Mouse (Mus musculus) forebrain, embryonic 14.5 days (tissue): Measurements from ENCODE around the gene Klrb1f. TPM values are rescaled to one million over a fixed set of nuclear protein-coding genes. Genes with fewer than 3 reads are reported as not detected.

Source experiments
- ATAC-seq: fragments of 200-750 bp; cut with Nextera tagmentation; 2 replicates; pipeline ENCODE4 v1.8.0; 2017; ENCODE audit warnings: mild to moderate bottlenecking, moderate library complexity
- DNase-seq: peaks from one replicate; pipeline ENCODE4 v3.0.0-alpha.2; 2015; ENCODE audit warnings: low spot score
- H3K27ac ChIP-seq: fragments of 300-500 bp; sonication (generic); 2 replicates; pipeline ENCODE4 v1.5.1; 2014; ENCODE audit warnings: low read depth, mild to moderate bottlenecking, control low read depth, low read length, moderate library complexity
- H3K27me3 ChIP-seq: fragments of 300-500 bp; sonication (generic); replicated peaks from 2 replicates; pipeline ENCODE4 v1.6.1; 2014; ENCODE audit warnings: low read length, control low read depth, mixed read lengths; ENCODE audit not compliant: control insufficient read depth, insufficient read depth
- H3K36me3 ChIP-seq: fragments of 300-500 bp; sonication (generic); 2 replicates; pipeline ENCODE4 v1.6.1; 2014; ENCODE audit warnings: low read length, control low read depth; ENCODE audit not compliant: control insufficient read depth, insufficient read depth
- H3K4me1 ChIP-seq: fragments of 300-500 bp; sonication (generic); 2 replicates; pipeline ENCODE4 v1.6.1; 2014; ENCODE audit warnings: antibody characterized with exemption, low read length, control low read depth; ENCODE audit not compliant: control insufficient read depth, insufficient read depth
- H3K4me2 ChIP-seq: fragments of 300-500 bp; sonication (generic); 2 replicates; pipeline ENCODE4 v1.6.1; 2014; ENCODE audit warnings: mild to moderate bottlenecking, control low read depth, low read length
- H3K4me3 ChIP-seq: fragments of 300-500 bp; sonication (generic); 2 replicates; pipeline ENCODE4 v1.5.1; 2014; ENCODE audit warnings: low read depth, low read length, control low read depth
- H3K9ac ChIP-seq: fragments of 300-500 bp; sonication (generic); 2 replicates; pipeline ENCODE4 v1.6.1; 2014; ENCODE audit warnings: mild to moderate bottlenecking, low read length, control low read depth, moderate library complexity
- H3K9me3 ChIP-seq: fragments of 300-500 bp; sonication (generic); replicated peaks from 2 replicates; pipeline ENCODE4 v1.6.1; 2016; ENCODE audit warnings: low read length, control low read depth, mixed read lengths; ENCODE audit not compliant: control insufficient read depth
- WGBS: fragments of 180-500 bp; shearing (Covaris S2); extraction: QIAGEN DNeasy Blood & Tissue Kit; methylation state at CpG from one replicate; pipeline ENCODE4 v1.1.7; 2014; 5-methylcytosine and 5-hydroxymethylcytosine counted together
- polyA plus RNA-seq: library from polyadenylated mRNA; unstranded; fragments of >200 nt; fragmentation: Nextera tagmentation; extraction: Ambion mirVana; gene quantifications from 2 replicates; pipeline ENCODE4 v1.2.1, GENCODE M21; 2014

Gene Klrb1f
- polyA plus RNA-seq, 1 experiment from 2014 or later: 0.15 TPM

GRCm38 (mm10) chr6:129013762-129014276 is 31.9 kb upstream of the Klrb1f start:
- 91% methylated on average over 5 of the region's 5 CpGs for WGBS
- Histone ChIP-seq H3K4me1 (no peaks in the 10 kb centered on the region), H3K36me3 (no peaks in the 10 kb centered on the region), H3K9me3 (no peaks in the 10 kb centered on the region), H3K4me3 (no peak overlapping the region), H3K9ac (no peak overlapping the region), H3K27me3 (no peaks in the 10 kb centered on the region), H3K27ac (no peak overlapping the region), H3K4me2 (no peak overlapping the region)
- ATAC-seq (no peak), DNase-seq (no peak)

GRCm38 (mm10) chr6:129014399-129014798 is 31.3 kb upstream of the Klrb1f start:
- no peak overlapping the region for H3K4me3 ChIP-seq
- WGBS: 74% methylated on average over 1 of the region's 1 CpGs

GRCm38 (mm10) chr6:129027451-129028248 is 18.1 kb upstream of the Klrb1f start:
- no peak for DNase-seq
- H3K4me3 ChIP-seq: no peak overlapping the region
- H3K36me3 ChIP-seq: no peaks in the 10 kb centered on the region
- no peak overlapping the region for H3K9ac ChIP-seq
- no peak for ATAC-seq
- H3K4me1 ChIP-seq: no peaks in the 10 kb centered on the region
- H3K27ac ChIP-seq: no peak overlapping the region
- H3K9me3 ChIP-seq: no peaks in the 10 kb centered on the region
- no peaks in the 10 kb centered on the region for H3K27me3 ChIP-seq
- no peak overlapping the region for H3K4me2 ChIP-seq
- WGBS: 88% methylated on average over 8 of the region's 8 CpGs

More at GRCm38 (mm10) chr6:129014399-129014798, 31.3 kb upstream of the Klrb1f start:
- Histone ChIP-seq H3K27me3 (no peaks in the 10 kb centered on the region), H3K4me1 (no peaks in the 10 kb centered on the region), H3K4me2 (no peak overlapping the region), H3K9ac (no peak overlapping the region), H3K36me3 (no peaks in the 10 kb centered on the region), H3K9me3 (no peaks in the 10 kb centered on the region), H3K27ac (no peak overlapping the region)
- ATAC-seq: no peak
- DNase-seq: no peak

GRCm38 (mm10) chr6:129030175-129030824 is 15.4 kb upstream of the Klrb1f start:
- no peak for DNase-seq
- ATAC-seq: no peak
- no peaks in the 10 kb centered on the region for H3K9me3 ChIP-seq
- no peak overlapping the region for H3K27ac ChIP-seq
- no peak overlapping the region for H3K4me2 ChIP-seq
- WGBS: 64% methylated on average over 6 of the region's 6 CpGs
- no peaks in the 10 kb centered on the region for H3K36me3 ChIP-seq
- H3K27me3 ChIP-seq: no peaks in the 10 kb centered on the region
- H3K4me1 ChIP-seq: no peaks in the 10 kb centered on the region
- H3K9ac ChIP-seq: no peak overlapping the region
- H3K4me3 ChIP-seq: no peak overlapping the region

GRCm38 (mm10) chr6:129030964-129031363 is 14.7 kb upstream of the Klrb1f start:
- Histone ChIP-seq H3K4me2 (no peak overlapping the region), H3K4me3 (no peak overlapping the region), H3K27ac (no peak overlapping the region), H3K27me3 (no peaks in the 10 kb centered on the region), H3K9ac (no peak overlapping the region), H3K4me1 (no peaks in the 10 kb centered on the region), H3K36me3 (no peaks in the 10 kb centered on the region), H3K9me3 (no peaks in the 10 kb centered on the region)
- ATAC-seq (no peak), DNase-seq (no peak)
- 91% methylated on average over 2 of the region's 2 CpGs for WGBS

GRCm38 (mm10) chr6:129033397-129033796 is 12.3 kb upstream of the Klrb1f start:
- no peak for ATAC-seq
- Histone ChIP-seq H3K27ac (no peak overlapping the region), H3K4me3 (no peak overlapping the region), H3K9ac (no peak overlapping the region), H3K4me2 (no peak overlapping the region), H3K9me3 (no peaks in the 10 kb centered on the region), H3K4me1 (no peaks in the 10 kb centered on the region), H3K27me3 (no peaks in the 10 kb centered on the region), H3K36me3 (no peaks in the 10 kb centered on the region)
- WGBS: 82% methylated on average over 2 of the region's 2 CpGs
- DNase-seq: peak; percentile 19

- DNase-seq (no peak), ATAC-seq (no peak)
- Histone ChIP-seq H3K4me2 (no peak overlapping the region), H3K4me3 (no peak overlapping the region), H3K36me3 (no peaks in the 10 kb centered on the region), H3K27ac (no peak overlapping the region), H3K9ac (no peak overlapping the region), H3K9me3 (no peaks in the 10 kb centered on the region), H3K27me3 (no peaks in the 10 kb centered on the region), H3K4me1 (no peaks in the 10 kb centered on the region)
- WGBS: 89% methylated on average over 2 of the region's 2 CpGs
Measured at GRCm38 (mm10) chr6:129035017-129035416, 10.7 kb upstream of the Klrb1f start.

GRCm38 (mm10) chr6:129036326-129036725 is 9.4 kb upstream of the Klrb1f start:
- Histone ChIP-seq H3K27ac (no peak overlapping the region), H3K9me3 (no peaks in the 10 kb centered on the region), H3K27me3 (no peaks in the 10 kb centered on the region), H3K36me3 (no peaks in the 10 kb centered on the region), H3K4me3 (no peak overlapping the region), H3K4me1 (no peaks in the 10 kb centered on the region), H3K9ac (no peak overlapping the region), H3K4me2 (no peak overlapping the region)
- no peak for ATAC-seq
- no peak for DNase-seq

- Histone ChIP-seq H3K9ac (no peak overlapping the region), H3K27me3 (no peaks in the 10 kb centered on the region), H3K36me3 (no peaks in the 10 kb centered on the region), H3K4me1 (no peaks in the 10 kb centered on the region), H3K9me3 (no peaks in the 10 kb centered on the region), H3K4me2 (no peak overlapping the region), H3K4me3 (no peak overlapping the region), H3K27ac (no peak overlapping the region)
- WGBS: 88% methylated on average over 2 of the region's 2 CpGs
- DNase-seq (no peak), ATAC-seq (no peak)
Measured at GRCm38 (mm10) chr6:129036890-129037463, 8.7 kb upstream of the Klrb1f start.
